Mouse (Mus musculus): Measurements from ENCODE around the gene Hspa4l. TPM values are rescaled to one million over a fixed set of nuclear protein-coding genes. Genes with fewer than 3 reads are reported as not detected.

The Hspa4l gene
- polyA plus RNA-seq, 1 experiment from 2014 or later, result 22.5 TPM

DNA sequence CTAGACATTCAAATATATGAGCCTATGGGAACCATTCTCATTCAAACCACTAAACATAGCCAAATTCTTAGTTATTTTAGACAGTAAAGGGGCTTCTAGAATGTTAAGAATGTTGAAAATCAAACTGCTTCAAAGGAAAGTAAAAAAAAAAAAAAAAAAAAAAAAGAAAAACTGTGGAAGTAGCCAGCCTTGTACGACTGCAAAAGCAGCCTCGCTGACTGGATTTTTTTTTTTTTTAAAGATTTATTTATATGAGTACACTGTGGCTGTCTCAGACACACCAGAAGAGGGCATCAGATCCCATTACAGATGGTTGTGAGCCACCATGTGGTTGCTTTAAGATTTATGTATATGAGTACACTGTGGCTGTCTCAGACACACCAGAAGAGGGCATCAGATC, 49.5 kb downstream of the Hspa4l start:
- H3K9ac ChIP-seq (replicated peaks; ENCODE audit: low read depth), result no peak overlapping the region
- no peak overlapping the region for H3K4me3 ChIP-seq (ENCODE audit: low read depth, low read length)
- H3K4me1 ChIP-seq (ENCODE audit: insufficient read depth, low read depth, low read length), result no peaks in the 10 kb centered on the region
- no peaks in the 10 kb centered on the region for H3K9me3 ChIP-seq (ENCODE audit: low read length)
- WGBS, result 48% methylated on average over 2 of the region's 2 CpGs
- no peaks in the 10 kb centered on the region for H3K36me3 ChIP-seq (ENCODE audit: insufficient read depth, low read length)
- no peaks in the 10 kb centered on the region for H3K27me3 ChIP-seq (replicated peaks; ENCODE audit: insufficient read depth, low read length)
- H3K27ac ChIP-seq (ENCODE audit: low read length), result no peak overlapping the region
- ATAC-seq (no peak), DNase-seq (ENCODE audit: low spot score) (no peak)
- H3K4me2 ChIP-seq (replicated peaks; ENCODE audit: low read depth, low read length), result no peak overlapping the region
- no peak for TF ChIP-seq EP300 (IDR thresholded peaks at IDR 0.05)
- no peak for TF ChIP-seq CTCF (IDR thresholded peaks at IDR 0.05)

DNA sequence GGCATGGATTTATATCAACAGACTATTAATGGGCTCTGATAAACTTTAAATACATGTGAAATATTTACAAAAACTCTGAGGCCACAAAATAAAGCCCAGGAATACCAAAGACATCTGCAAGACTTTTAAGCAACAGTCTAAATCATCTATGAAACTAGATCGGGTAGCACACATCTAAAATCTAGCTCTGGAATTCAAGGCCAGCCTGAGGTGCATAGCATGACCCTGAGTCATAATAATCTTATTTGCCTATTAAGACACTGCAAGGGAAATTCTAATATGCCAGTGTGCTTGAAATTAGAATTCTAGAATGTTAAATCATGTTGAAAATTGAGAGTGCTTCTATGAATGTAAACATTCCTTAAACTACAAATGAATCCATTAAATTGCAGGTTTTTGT, 53.8 kb downstream of the Hspa4l start:
- H3K4me1 ChIP-seq (ENCODE audit: insufficient read depth, low read depth, low read length), result peaks cover 7% of the 10 kb centered on the region; the same call in 1 of the 2 replicates
- H3K27me3 ChIP-seq (replicated peaks; ENCODE audit: insufficient read depth, low read length), result no peaks in the 10 kb centered on the region
- no peak overlapping the region for H3K9ac ChIP-seq (replicated peaks; ENCODE audit: low read depth)
- 57% methylated on average over 1 of the region's 1 CpGs for WGBS
- no peak for TF ChIP-seq EP300 (IDR thresholded peaks at IDR 0.05)
- TF ChIP-seq CTCF (IDR thresholded peaks at IDR 0.05), result no peak
- no peak overlapping the region for H3K4me3 ChIP-seq (ENCODE audit: low read depth, low read length)
- H3K4me2 ChIP-seq (replicated peaks; ENCODE audit: low read depth, low read length), result no peak overlapping the region
- H3K27ac ChIP-seq (ENCODE audit: low read length), result no peak overlapping the region
- DNase-seq (ENCODE audit: low spot score) (no peak), ATAC-seq (no peak)
- H3K36me3 ChIP-seq (ENCODE audit: insufficient read depth, low read length), result no peaks in the 10 kb centered on the region
- no peaks in the 10 kb centered on the region for H3K9me3 ChIP-seq (ENCODE audit: low read length)

DNA sequence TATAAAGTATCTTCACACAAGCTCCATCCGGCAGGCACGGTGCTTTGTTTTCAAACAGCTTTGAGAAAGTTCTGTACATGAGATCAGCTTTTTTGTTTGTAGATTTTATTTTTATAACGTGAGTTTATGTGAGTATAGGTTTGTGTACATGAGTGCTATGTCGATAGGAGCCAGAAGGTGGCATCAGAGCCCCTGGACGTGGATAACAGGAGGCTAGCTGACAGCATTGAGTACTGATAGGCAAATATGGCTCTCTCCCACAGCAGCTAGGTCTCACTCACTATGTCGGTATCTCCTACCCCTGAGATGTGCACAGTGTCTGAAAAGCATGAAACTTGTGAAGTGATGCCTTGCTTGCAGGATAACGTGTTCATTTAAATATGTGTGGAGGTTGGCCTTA, 54.2 kb downstream of the Hspa4l start:
- Histone ChIP-seq H3K4me2 (replicated peaks; ENCODE audit: low read depth, low read length) (no peak overlapping the region), H3K4me3 (ENCODE audit: low read depth, low read length) (no peak overlapping the region), H3K9ac (replicated peaks; ENCODE audit: low read depth) (no peak overlapping the region), H3K27me3 (replicated peaks; ENCODE audit: insufficient read depth, low read length) (no peaks in the 10 kb centered on the region), H3K27ac (ENCODE audit: low read length) (no peak overlapping the region), H3K9me3 (ENCODE audit: low read length) (no peaks in the 10 kb centered on the region), H3K4me1 (ENCODE audit: insufficient read depth, low read depth, low read length) (peaks cover 7% of the 10 kb centered on the region; the same call in 1 of the 2 replicates), H3K36me3 (ENCODE audit: insufficient read depth, low read length) (no peaks in the 10 kb centered on the region)
- TF ChIP-seq CTCF (IDR thresholded peaks at IDR 0.05) (peak; percentile 73), EP300 (IDR thresholded peaks at IDR 0.05) (no peak)
- DNase-seq (ENCODE audit: low spot score) (peak; percentile 56), ATAC-seq (no peak)
- 36% methylated on average over 7 of the region's 7 CpGs for WGBS

DNA sequence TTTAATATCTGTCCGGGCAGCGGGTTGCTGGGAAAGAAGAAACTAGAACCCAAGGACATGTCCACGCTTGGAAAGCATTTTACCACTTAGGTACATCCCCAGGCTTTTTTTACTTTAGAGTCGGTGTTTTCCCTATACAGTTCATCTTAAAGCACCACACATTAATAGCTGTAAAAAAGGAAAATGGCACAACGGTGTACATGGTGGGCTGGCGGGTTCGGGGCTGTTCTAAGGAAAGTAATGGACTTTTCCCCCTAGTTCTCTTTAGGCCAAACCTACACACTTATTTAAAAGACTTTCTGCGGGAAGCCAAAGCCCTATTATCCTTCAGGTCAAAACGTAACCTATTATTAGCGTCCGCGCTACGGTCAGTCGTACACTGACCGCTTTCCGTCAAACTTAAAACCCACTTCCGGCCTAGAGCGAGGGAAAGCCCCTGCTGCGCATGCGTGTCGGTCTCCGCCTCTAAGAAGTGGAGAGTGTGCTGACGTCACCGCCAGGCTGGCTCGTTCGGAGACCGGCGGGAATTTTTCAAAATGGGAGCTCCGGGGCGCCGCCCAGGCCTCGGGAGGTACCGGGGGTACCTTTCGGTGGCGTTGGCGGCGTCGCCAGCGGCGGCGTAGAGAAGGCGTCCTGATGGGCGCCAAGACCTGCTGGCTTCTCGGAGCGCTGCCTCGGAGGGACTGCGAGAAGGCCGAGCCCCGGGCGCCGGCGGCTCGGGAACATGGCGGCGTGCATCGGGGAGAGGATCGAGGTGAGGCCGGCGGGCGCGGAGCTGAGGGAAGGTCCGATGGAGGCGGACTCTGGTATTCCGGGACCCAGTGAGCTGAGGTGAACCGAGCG, 55.5 kb downstream of the Hspa4l start, which contains the start of gene Plk4:
Gene Plk4 (plus strand): TSS at position 490 of the 843 bp plus-strand sequence.
- WGBS, result 2% methylated on average over 64 of the region's 66 CpGs

GRCm38 (mm10) chr3:40800373-40800823, 56.1 kb downstream of the Hspa4l start:
- ATAC-seq (peak; percentile 59), DNase-seq (ENCODE audit: low spot score) (peak; percentile 52)
- TF ChIP-seq EP300 (IDR thresholded peaks at IDR 0.05), result no peak
- no peak for TF ChIP-seq CTCF (IDR thresholded peaks at IDR 0.05)
- peaks cover 7% of the 10 kb centered on the region; the same call in 1 of the 2 replicates for H3K4me1 ChIP-seq (ENCODE audit: insufficient read depth, low read depth, low read length)
- WGBS, result under 1% methylated on average over 27 of the region's 37 CpGs
- no peaks in the 10 kb centered on the region for H3K9me3 ChIP-seq (ENCODE audit: low read length)
- peaks cover 5% of the 10 kb centered on the region; the same call in 1 of the 2 replicates for H3K36me3 ChIP-seq (ENCODE audit: insufficient read depth, low read length)
- H3K9ac ChIP-seq (replicated peaks; ENCODE audit: low read depth), result peak overlapping the region; percentile 56
- no peaks in the 10 kb centered on the region for H3K27me3 ChIP-seq (replicated peaks; ENCODE audit: insufficient read depth, low read length)
- peak overlapping the region; percentile 98 for H3K4me2 ChIP-seq (replicated peaks; ENCODE audit: low read depth, low read length)
- peak overlapping the region; percentile 51; the same call in 1 of the 2 replicates for H3K27ac ChIP-seq (ENCODE audit: low read length)
- H3K4me3 ChIP-seq (ENCODE audit: low read depth, low read length), result peak overlapping the region; percentile 75

More for the DNA sequence above, 55.5 kb downstream of the Hspa4l start, which contains the start of gene Plk4:
- Histone ChIP-seq H3K36me3 (ENCODE audit: insufficient read depth, low read length) (no peaks in the 10 kb centered on the region), H3K4me2 (replicated peaks; ENCODE audit: low read depth, low read length) (peak within 1 kb of the TSS; percentile 98), H3K9ac (replicated peaks; ENCODE audit: low read depth) (peak within 1 kb of the TSS; percentile 56), H3K9me3 (ENCODE audit: low read length) (no peaks in the 10 kb centered on the region), H3K4me1 (ENCODE audit: insufficient read depth, low read depth, low read length) (peaks cover 7% of the 10 kb centered on the region; the same call in 1 of the 2 replicates), H3K27ac (ENCODE audit: low read length) (peak within 1 kb of the TSS; percentile 73), H3K4me3 (ENCODE audit: low read depth, low read length) (peak within 1 kb of the TSS; percentile 75), H3K27me3 (replicated peaks; ENCODE audit: insufficient read depth, low read length) (no peaks in the 10 kb centered on the region)
- TF ChIP-seq EP300 (IDR thresholded peaks at IDR 0.05) (no peak), CTCF (IDR thresholded peaks at IDR 0.05) (no peak)
- peak; percentile 95 for ATAC-seq
- peak; percentile 100 for DNase-seq (ENCODE audit: low spot score)

- Histone ChIP-seq H3K9me3 (ENCODE audit: low read length) (no peaks in the 10 kb centered on the region), H3K4me2 (replicated peaks; ENCODE audit: low read depth, low read length) (no peak overlapping the region), H3K27ac (ENCODE audit: low read length) (no peak overlapping the region), H3K4me3 (ENCODE audit: low read depth, low read length) (no peak overlapping the region), H3K9ac (replicated peaks; ENCODE audit: low read depth) (no peak overlapping the region), H3K4me1 (ENCODE audit: insufficient read depth, low read depth, low read length) (no peaks in the 10 kb centered on the region), H3K36me3 (ENCODE audit: insufficient read depth, low read length) (peaks cover 16% of the 10 kb centered on the region; the same call in 1 of the 2 replicates), H3K27me3 (replicated peaks; ENCODE audit: insufficient read depth, low read length) (no peaks in the 10 kb centered on the region)
- DNase-seq (ENCODE audit: low spot score) (no peak), ATAC-seq (no peak)
- no peak for TF ChIP-seq EP300 (IDR thresholded peaks at IDR 0.05)
- 74% methylated on average over 2 of the region's 2 CpGs for WGBS
Measured at GRCm38 (mm10) chr3:40806871-40807270, 62.6 kb downstream of the Hspa4l start.

All from lung, postnatal 0 days (tissue).